Mouse (Mus musculus) bone marrow, adult 2 months (tissue): Measurements from ENCODE around the gene Rsf1. TPM values are rescaled to one million over a fixed set of nuclear protein-coding genes. Genes with fewer than 3 reads are reported as not detected.

ENCODE experiments used
- H3K27ac ChIP-seq: fragments of 200-500 bp; 2 replicates; pipeline ENCODE4 v1.5.1; 2012; ENCODE audit warnings: low read depth, mild to moderate bottlenecking, control low read depth, inconsistent platforms, low read length; ENCODE audit not compliant: control insufficient read depth, poor library complexity, insufficient read depth
- H3K4me1 ChIP-seq: fragments of 200-500 bp; 2 replicates; pipeline ENCODE4 v1.6.1; 2011; ENCODE audit warnings: low read length; ENCODE audit not compliant: control insufficient read depth, insufficient read depth
- H3K4me3 ChIP-seq: fragments of 200-500 bp; replicated peaks from 2 replicates; pipeline ENCODE3; 2011; ENCODE audit warnings: mild to moderate bottlenecking, low read depth, low read length, control low read depth; ENCODE audit not compliant: control insufficient read depth
- CTCF ChIP-seq: fragments of 200-500 bp; IDR thresholded peaks from 2 replicates; pipeline ENCODE4 v1.5.1; 2011; ENCODE audit warnings: low read length, control low read depth; ENCODE audit not compliant: control insufficient read depth, insufficient read depth
- POLR2A ChIP-seq: fragments of 200-500 bp; IDR thresholded peaks from 2 replicates; pipeline ENCODE4 v1.6.1; 2011; ENCODE audit warnings: low read depth, mild to moderate bottlenecking, control low read depth, low read length, borderline replicate concordance; ENCODE audit not compliant: control insufficient read depth
- WGBS: fragments of 180-500 bp; shearing (Covaris S2); methylation state at CpG from one replicate; pipeline ENCODE4 v1.1.7; 2018; 5-methylcytosine and 5-hydroxymethylcytosine counted together
- polyA plus RNA-seq: library from polyadenylated mRNA; stranded (reverse); fragments of >200 nt; gene quantifications from 2 replicates; pipeline ENCODE4 v1.2.4, GENCODE M21; 2011; ENCODE audit warnings: low replicate concordance; ENCODE audit not compliant: missing spikeins, insufficient read depth, insufficient read length

Gene Rsf1
- polyA plus RNA-seq, 1 experiment: 14.2 TPM

DNA sequence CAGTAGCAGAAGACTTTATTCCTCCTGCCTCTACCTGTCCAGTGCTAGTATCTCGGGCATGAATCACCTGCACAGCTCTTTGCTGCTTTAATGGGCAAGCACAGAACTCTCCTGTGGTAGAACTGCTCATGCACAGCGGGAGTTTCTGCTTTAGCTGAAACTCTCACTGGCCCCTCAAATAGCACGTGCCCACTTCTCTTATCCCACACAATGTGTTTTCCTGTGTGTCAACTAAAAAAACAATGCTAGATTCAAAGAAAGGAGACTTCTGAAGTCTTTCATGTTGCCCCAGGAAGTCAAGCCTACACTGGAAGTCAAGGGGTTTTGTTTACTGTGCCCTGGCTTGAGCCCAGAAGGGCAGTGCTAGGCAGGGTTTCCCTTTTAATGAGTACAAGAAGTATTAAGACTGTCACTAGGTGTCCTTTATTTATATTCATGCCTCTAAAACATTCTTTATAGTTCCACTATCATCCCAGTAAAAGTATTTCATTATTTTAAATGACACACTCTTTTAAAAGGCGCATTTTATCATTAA, 156.3 kb downstream of the Rsf1 start:
- 42% methylated on average over 4 of the region's 4 CpGs for WGBS
- H3K27ac ChIP-seq: no peak overlapping the region
- no peak for TF ChIP-seq POLR2A
- no peak for TF ChIP-seq CTCF
- H3K4me1 ChIP-seq: peaks cover 5% of the 10 kb centered on the region
- no peak overlapping the region for H3K4me3 ChIP-seq

- WGBS: 13% methylated on average over 12 of the region's 12 CpGs
- no peak for TF ChIP-seq POLR2A
- no peak for TF ChIP-seq CTCF
- H3K4me3 ChIP-seq: peak overlapping the region; percentile 82
- peak overlapping the region; percentile 3; the same call in 1 of the 2 replicates for H3K27ac ChIP-seq
- peaks cover 5% of the 10 kb centered on the region for H3K4me1 ChIP-seq
Measured at GRCm38 (mm10) chr7:97737256-97737637, 157.6 kb downstream of the Rsf1 start.

DNA sequence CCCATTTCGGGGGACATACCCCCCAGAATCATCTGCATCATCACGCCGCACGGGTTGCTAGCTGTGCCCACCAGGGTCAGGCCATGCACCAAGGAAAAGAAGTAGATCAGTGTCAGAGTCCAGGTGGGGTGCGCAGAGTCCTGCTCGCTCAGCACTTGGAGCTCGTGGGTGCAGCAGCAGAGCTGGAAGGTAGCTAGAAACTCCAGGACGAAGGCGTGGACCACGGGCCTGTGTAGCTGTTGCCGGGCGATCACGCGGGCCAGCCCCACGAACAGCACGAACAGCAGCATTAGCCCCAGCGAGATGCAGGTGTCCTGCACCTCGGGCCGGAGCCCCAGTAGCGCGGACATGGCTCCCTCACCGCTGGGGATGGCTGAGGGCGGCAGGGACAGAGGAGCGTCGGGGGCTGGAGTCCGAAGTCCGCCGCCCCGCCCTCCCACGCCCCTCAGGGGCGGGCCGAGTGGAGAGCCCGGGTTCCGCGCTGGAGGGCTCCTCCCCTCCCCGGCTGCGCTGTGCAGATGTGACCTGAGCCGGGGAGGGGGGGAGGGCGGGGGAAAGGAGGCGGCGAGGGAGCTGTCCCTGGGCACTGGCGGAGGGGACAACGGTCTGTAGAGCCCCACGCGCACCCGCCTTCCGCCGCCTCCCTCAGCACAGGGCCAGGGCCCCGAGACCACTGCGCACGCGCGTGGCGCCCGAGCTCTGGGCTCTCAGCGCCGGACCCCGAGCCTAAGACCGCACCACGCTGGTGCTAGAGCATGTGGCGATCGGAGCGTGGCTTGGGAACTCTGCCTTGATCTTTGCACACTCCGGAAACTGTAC, 158.2 kb downstream of the Rsf1 start, which contains the start of gene Aqp11:
Gene Aqp11 (minus strand): TSS at position 652 of the 819 bp plus-strand sequence.
- TF ChIP-seq POLR2A (peak; percentile 30; the same call in 1 of the 2 replicates), CTCF (no peak; the same call in 1 of the 2 replicates)
- H3K4me1 ChIP-seq: peaks cover 5% of the 10 kb centered on the region
- WGBS: 1% methylated on average over 51 of the region's 64 CpGs
- peak within 1 kb of the TSS; percentile 87 for H3K4me3 ChIP-seq
- peak within 1 kb of the TSS; percentile 56; the same call in 1 of the 2 replicates for H3K27ac ChIP-seq

GRCm38 (mm10) chr7:97740948-97741347, 161.3 kb downstream of the Rsf1 start:
- WGBS: 37% methylated on average over 10 of the region's 10 CpGs
- Histone ChIP-seq H3K4me1 (peaks cover 5% of the 10 kb centered on the region), H3K4me3 (no peak overlapping the region), H3K27ac (no peak overlapping the region)
- TF ChIP-seq CTCF (no peak), POLR2A (no peak)

DNA sequence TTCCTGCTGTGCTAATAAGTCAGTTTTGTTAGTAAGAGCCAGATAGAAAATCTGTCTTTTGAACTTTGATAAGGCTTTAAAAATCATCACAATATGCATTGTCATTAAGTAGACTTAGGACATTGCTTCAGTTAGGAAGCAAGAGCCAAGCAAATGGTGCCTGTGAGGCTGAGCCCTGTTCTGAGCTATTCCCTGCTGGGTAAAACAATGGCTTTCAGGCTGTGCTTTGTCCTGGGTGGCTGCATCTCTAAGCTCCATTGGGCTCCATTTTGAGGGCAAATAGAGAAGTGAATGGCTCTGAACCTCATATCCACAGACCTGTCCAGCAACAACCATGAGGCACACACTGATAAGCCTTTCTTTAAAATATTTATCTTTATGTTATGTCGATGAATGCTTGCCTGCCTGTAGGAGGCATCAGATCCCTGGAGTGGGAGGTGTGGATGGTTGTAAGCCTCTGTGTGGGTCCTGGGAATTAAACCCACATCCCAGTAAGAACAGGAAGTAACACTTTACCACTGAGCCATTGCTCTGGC, 162.1 kb downstream of the Rsf1 start:
- TF ChIP-seq CTCF (no peak), POLR2A (no peak)
- Histone ChIP-seq H3K4me1 (peaks cover 5% of the 10 kb centered on the region), H3K27ac (no peak overlapping the region), H3K4me3 (no peak overlapping the region)
- WGBS: 29% methylated on average over 1 of the region's 1 CpGs

Other genes starting within 250 kb of the Rsf1 start
- 3.8 and 6.4 TPM in 2 replicates for gene Usp35, start 247.9 kb upstream of the Rsf1 start, polyA plus RNA-seq
- gene Kctd21, start 247.6 kb upstream of the Rsf1 start, polyA plus RNA-seq: 0.65 and 1.2 TPM in 2 replicates
- gene Alg8, start 208.3 kb upstream of the Rsf1 start, polyA plus RNA-seq: 48.7 and 59.1 TPM in 2 replicates
- gene Ndufc2, start 179.9 kb upstream of the Rsf1 start, polyA plus RNA-seq: 34.6 and 53.4 TPM in 2 replicates
- 11.5 and 13.1 TPM in 2 replicates for gene Thrsp, start 162.2 kb upstream of the Rsf1 start, polyA plus RNA-seq
- 12.6 and 13.5 TPM in 2 replicates for gene Kctd14, start 128.6 kb upstream of the Rsf1 start, polyA plus RNA-seq
- gene Ints4, start 98.9 kb upstream of the Rsf1 start, polyA plus RNA-seq: 14.7 and 22.4 TPM in 2 replicates
- gene Aamdc, start 392 bp upstream of the Rsf1 start, polyA plus RNA-seq: 6.3 and 19.7 TPM in 2 replicates
- 27.7 and 36.1 TPM in 2 replicates for gene Clns1a, start 116.7 kb downstream of the Rsf1 start, polyA plus RNA-seq
- gene Aqp11, start 158.4 kb downstream of the Rsf1 start, polyA plus RNA-seq: 3.1 TPM in 2 replicates
- gene Pak1, start 208.7 kb downstream of the Rsf1 start, polyA plus RNA-seq: 4.5 and 18.2 TPM in 2 replicates